Mouse (Mus musculus) gastrocnemius, postnatal 14 days (tissue): ENCODE measurements at regions not wholly inside any gene's neighbourhood (a gene's known extent, or its start where the extent isn't known, plus 50 kb on each side); places are given as distances from the start of the nearest gene placed in this dataset.

Experiments
- DNase-seq: peaks from one replicate; pipeline ENCODE4 v3.0.0; 2021; ENCODE audit warnings: mixed read lengths
- intact Hi-C: fragments of 180-260 bp; cut with DNase I; formaldehyde crosslinking; loops from one replicate; pipeline ENCODE4 v1.15.1; 2025; ENCODE audit warnings: low total_unique reads

DNA sequence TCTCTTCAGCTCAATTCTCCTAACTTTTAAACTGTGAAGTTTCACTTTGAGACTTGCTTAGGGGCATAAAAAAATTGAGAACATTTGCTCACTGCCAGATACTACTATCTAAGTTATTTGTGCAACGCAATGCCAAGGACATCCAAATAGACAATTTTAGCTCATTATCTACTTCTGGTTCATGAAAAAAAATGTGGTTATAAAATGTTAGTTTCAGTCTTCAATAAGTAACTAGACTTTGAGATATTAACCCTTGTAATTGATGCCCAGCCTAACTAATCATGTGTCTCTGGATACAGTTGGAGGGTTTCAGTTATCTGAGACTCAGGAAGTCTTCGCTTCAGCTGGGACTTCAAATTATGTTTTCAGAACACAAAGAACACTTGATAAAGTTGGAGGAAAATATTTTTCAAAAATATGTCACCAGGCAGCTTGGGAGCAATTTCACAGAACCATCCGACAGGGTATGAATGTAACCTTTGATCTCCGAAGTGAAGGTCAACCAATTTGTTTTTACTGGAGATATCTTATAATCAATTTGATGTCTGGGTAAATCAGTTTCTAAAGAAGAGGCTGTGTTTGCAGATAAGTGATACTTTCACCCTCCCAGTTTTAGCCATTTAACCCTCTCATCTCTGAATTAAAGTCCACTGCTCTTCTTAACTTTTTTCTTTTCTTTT lies 313.3 kb downstream of the Rnls start:
- intact Hi-C loops = no loop called here
- DNase-seq = no peak

DNA sequence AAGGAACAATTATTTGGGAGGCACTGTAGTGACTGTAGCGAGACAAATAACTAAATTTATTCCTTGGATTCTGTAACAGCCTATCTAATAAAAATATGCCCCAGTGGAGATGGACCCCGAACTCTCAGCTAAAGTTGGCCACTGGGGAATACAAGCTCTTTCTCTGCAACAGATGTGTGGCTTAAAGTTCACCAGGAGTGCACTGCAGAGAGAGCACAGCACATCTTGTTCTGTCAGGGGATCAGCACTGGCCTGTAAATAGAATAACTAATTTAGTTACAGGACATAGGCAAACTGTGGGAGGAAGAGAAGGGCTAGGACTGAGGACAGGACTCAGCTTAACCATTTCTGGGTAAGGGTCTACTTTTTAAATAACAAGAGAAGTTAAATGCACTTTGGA lies 312.1 kb downstream of the Rnls start:
- DNase-seq = no peak
- intact Hi-C loops = no loop called here

- intact Hi-C loops = no loop called here
- no peak for DNase-seq
These were observed 310.6 kb downstream of the Rnls start for GRCm38 (mm10) chr19:33081493-33081892.

- intact Hi-C loops = no loop called here
- no peak for DNase-seq
These were observed 308.7 kb downstream of the Rnls start for GRCm38 (mm10) chr19:33083371-33083770.

GRCm38 (mm10) chr19:33084683-33085082 lies 307.4 kb downstream of the Rnls start:
- intact Hi-C loops = no loop called here
- no peak for DNase-seq
